Mouse (Mus musculus) small intestine, adult 2 months (tissue): ENCODE measurements around the gene Lamtor1.

ENCODE experiments used
- CTCF ChIP-seq: fragments of 200-500 bp; IDR thresholded peaks from 2 replicates; pipeline ENCODE4 v1.5.1; 2012; ENCODE audit warnings: low read depth, mild to moderate bottlenecking, control low read depth, inconsistent platforms, low read length, moderate library complexity, mixed read lengths; ENCODE audit not compliant: insufficient replicate concordance, insufficient read length; ENCODE audit errors: extremely low read depth
- POLR2A ChIP-seq: fragments of 200-500 bp; IDR thresholded peaks from 2 replicates; pipeline ENCODE4 v1.6.1; 2012; ENCODE audit warnings: low read depth, mild to moderate bottlenecking, control low read depth, inconsistent platforms, low read length, moderate library complexity

GRCm38 (mm10) chr7:101857094-101857493 lies 48.6 kb upstream of the Lamtor1 start, which contains the start of gene Folr2:
- TF ChIP-seq CTCF (no peak), POLR2A (no peak)
